Mouse (Mus musculus) testis, postnatal 10 days (tissue): ENCODE data around the gene Lamtor4.
"Not testable (repeated sequence)": the region's sequence is repeated elsewhere in the genome, so short reads cannot be mapped to it uniquely, and the experiment has no call there.

Experiments
- DNase-seq: peaks from one replicate; pipeline ENCODE4 v3.0.0; 2021; ENCODE audit warnings: low spot score

Lamtor4 gene

GRCm38 (mm10) chr5:138255353-138256093, at the start of gene Lamtor4:
Gene Lamtor4 (plus strand): TSS chr5:138255482.
- DNase-seq = peak; percentile 91

GRCm38 (mm10) chr5:138207253-138207652, 48.0 kb upstream of the Lamtor4 start:
- DNase-seq = no peak

GRCm38 (mm10) chr5:138207873-138208272, 47.4 kb upstream of the Lamtor4 start:
- no peak for DNase-seq

GRCm38 (mm10) chr5:138216632-138217031, 38.6 kb upstream of the Lamtor4 start:
- DNase-seq = not testable (repeated sequence)

- no peak for DNase-seq
These were observed 35.4 kb upstream of the Lamtor4 start for GRCm38 (mm10) chr5:138219864-138220263.

GRCm38 (mm10) chr5:138222111-138222510, 33.2 kb upstream of the Lamtor4 start:
- DNase-seq = peak; percentile 95

- no peak for DNase-seq
These were observed 32.0 kb upstream of the Lamtor4 start for GRCm38 (mm10) chr5:138223287-138223686.

- no peak for DNase-seq
These were observed 29.6 kb upstream of the Lamtor4 start, which contains the start of gene Nxpe5 for GRCm38 (mm10) chr5:138225700-138226099. Gene Nxpe5 (plus strand): TSS chr5:138225898.

GRCm38 (mm10) chr5:138226491-138226890, 28.8 kb upstream of the Lamtor4 start:
- DNase-seq = no peak

GRCm38 (mm10) chr5:138227367-138227766, 27.9 kb upstream of the Lamtor4 start:
- DNase-seq = no peak

GRCm38 (mm10) chr5:138228026-138228425, 27.3 kb upstream of the Lamtor4 start:
- DNase-seq = peak; percentile 63

- no peak for DNase-seq
These were observed 25.8 kb upstream of the Lamtor4 start for GRCm38 (mm10) chr5:138229511-138229910.

GRCm38 (mm10) chr5:138233778-138234177, 21.5 kb upstream of the Lamtor4 start:
- DNase-seq = no peak

- no peak for DNase-seq
These were observed 21.1 kb upstream of the Lamtor4 start for GRCm38 (mm10) chr5:138234224-138234623.

- no peak for DNase-seq
These were observed 13.8 kb upstream of the Lamtor4 start for GRCm38 (mm10) chr5:138241511-138241910.

GRCm38 (mm10) chr5:138251144-138251543, 4.1 kb upstream of the Lamtor4 start:
- DNase-seq = no peak

- no peak for DNase-seq
These were observed 2.2 kb upstream of the Lamtor4 start for GRCm38 (mm10) chr5:138253061-138253460.

- DNase-seq = no peak
These were observed 799 bp downstream of the Lamtor4 start for GRCm38 (mm10) chr5:138256094-138256467.

GRCm38 (mm10) chr5:138256966-138257584, 1.8 kb downstream of the Lamtor4 start:
- DNase-seq = no peak

GRCm38 (mm10) chr5:138257585-138257978, 2.3 kb downstream of the Lamtor4 start:
- no peak for DNase-seq

- no peak for DNase-seq
These were observed 2.8 kb downstream of the Lamtor4 start for GRCm38 (mm10) chr5:138258078-138258477.

GRCm38 (mm10) chr5:138258542-138258941, 3.3 kb downstream of the Lamtor4 start:
- no peak for DNase-seq

GRCm38 (mm10) chr5:138258993-138259392, 3.7 kb downstream of the Lamtor4 start:
- DNase-seq = no peak

- DNase-seq = no peak
These were observed 4.8 kb downstream of the Lamtor4 start for GRCm38 (mm10) chr5:138260051-138260450.
